Mouse (Mus musculus) small intestine, adult 2 months (tissue): ENCODE measurements around the gene Bach2. TPM values are rescaled to one million over a fixed set of nuclear protein-coding genes. Genes with fewer than 3 reads are reported as not detected.

ENCODE experiments used
- H3K27ac ChIP-seq: fragments of 200-500 bp; 2 replicates; pipeline ENCODE4 v1.5.1; 2012; ENCODE audit warnings: low read depth, low read length, control low read depth, inconsistent platforms; ENCODE audit not compliant: insufficient read depth
- H3K27me3 ChIP-seq: fragments of 200-500 bp; 2 replicates; pipeline ENCODE4 v1.6.1; 2012; ENCODE audit warnings: mild to moderate bottlenecking, moderate library complexity, low read length, inconsistent platforms; ENCODE audit not compliant: control insufficient read depth, insufficient read depth
- H3K36me3 ChIP-seq: fragments of 200-500 bp; 2 replicates; pipeline ENCODE4 v1.6.1; 2012; ENCODE audit warnings: mild to moderate bottlenecking, low read length, control low read depth, inconsistent platforms; ENCODE audit not compliant: control insufficient read depth, insufficient read depth
- H3K4me1 ChIP-seq: fragments of 200-500 bp; 2 replicates; pipeline ENCODE4 v1.6.1; 2012; ENCODE audit warnings: low read length, inconsistent platforms, mixed read lengths; ENCODE audit not compliant: control insufficient read depth, insufficient read depth, insufficient read length
- H3K4me3 ChIP-seq: fragments of 200-500 bp; 2 replicates; pipeline ENCODE4 v1.5.1; 2012; ENCODE audit warnings: low read depth, mild to moderate bottlenecking, control low read depth, inconsistent platforms, low read length, moderate library complexity
- CTCF ChIP-seq: fragments of 200-500 bp; IDR thresholded peaks from 2 replicates; pipeline ENCODE4 v1.5.1; 2012; ENCODE audit warnings: low read depth, mild to moderate bottlenecking, control low read depth, inconsistent platforms, low read length, moderate library complexity, mixed read lengths; ENCODE audit not compliant: insufficient replicate concordance, insufficient read length; ENCODE audit errors: extremely low read depth
- POLR2A ChIP-seq: fragments of 200-500 bp; IDR thresholded peaks from 2 replicates; pipeline ENCODE4 v1.6.1; 2012; ENCODE audit warnings: low read depth, mild to moderate bottlenecking, control low read depth, inconsistent platforms, low read length, moderate library complexity
- WGBS: fragments of 180-500 bp; shearing (Covaris S2); methylation state at CpG from one replicate; pipeline ENCODE4 v1.1.7; 2018; 5-methylcytosine and 5-hydroxymethylcytosine counted together
- polyA plus RNA-seq: library from polyadenylated mRNA; depleted of rRNA; stranded (reverse); fragments of >200 nt; gene quantifications from 2 replicates; pipeline ENCODE4 v1.2.3, GENCODE M21; 2012; rRNA removed

The Bach2 gene
- polyA plus RNA-seq = 0.50 and 3.5 TPM in 2 replicates

- under 1% methylated on average over 58 of the region's 69 CpGs for WGBS
Measured at GRCm38 (mm10) chr4:32238366-32238854, at the start of gene Bach2. Gene Bach2, plus strand, starts transcription at chr4:32238804.

GRCm38 (mm10) chr4:32189416-32190036 is 49.1 kb upstream of the Bach2 start:
- no peak for TF ChIP-seq POLR2A
- TF ChIP-seq CTCF = no peak
- Histone ChIP-seq H3K27ac (no peak overlapping the region), H3K27me3 (no peaks in the 10 kb centered on the region), H3K4me1 (no peaks in the 10 kb centered on the region), H3K4me3 (no peak overlapping the region), H3K36me3 (no peaks in the 10 kb centered on the region)
- WGBS = 81% methylated on average over 4 of the region's 4 CpGs

More at GRCm38 (mm10) chr4:32238366-32238854, at the start of gene Bach2:
- peak within 1 kb of the TSS; percentile 84 for H3K4me3 ChIP-seq
- H3K4me1 ChIP-seq = peaks cover 2% of the 10 kb centered on the region; the same call in 1 of the 2 replicates
- no peaks in the 10 kb centered on the region for H3K36me3 ChIP-seq
- H3K27me3 ChIP-seq = no peaks in the 10 kb centered on the region
- peak within 1 kb of the TSS; percentile 78 for H3K27ac ChIP-seq
- no peak for TF ChIP-seq CTCF
- TF ChIP-seq POLR2A = no peak

DNA sequence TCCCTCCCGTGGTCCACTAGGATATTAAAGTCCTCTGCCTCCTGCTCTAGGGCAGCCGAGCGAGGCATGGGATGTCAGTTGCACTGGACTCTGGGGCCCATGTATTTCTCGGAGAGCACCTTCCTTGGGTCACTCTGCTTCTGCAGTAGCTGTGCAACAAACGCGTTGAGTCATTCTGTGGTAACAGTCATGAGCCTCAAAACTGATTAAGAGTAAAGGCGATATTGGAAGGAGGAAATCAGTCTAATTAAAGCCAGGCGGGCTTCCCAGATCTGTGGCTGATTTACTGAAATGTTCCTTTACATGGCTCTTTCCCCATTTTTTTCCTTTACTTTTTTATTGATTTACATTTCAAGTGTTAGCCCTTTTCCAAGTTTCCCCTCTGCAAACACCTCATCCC is 48.1 kb upstream of the Bach2 start:
- Histone ChIP-seq H3K36me3 (no peaks in the 10 kb centered on the region), H3K27me3 (no peaks in the 10 kb centered on the region), H3K4me1 (no peaks in the 10 kb centered on the region), H3K4me3 (no peak overlapping the region), H3K27ac (no peak overlapping the region)
- 71% methylated on average over 8 of the region's 8 CpGs for WGBS
- TF ChIP-seq CTCF (no peak), POLR2A (no peak)

GRCm38 (mm10) chr4:32195945-32196921 is 42.4 kb upstream of the Bach2 start:
- no peak for TF ChIP-seq CTCF
- TF ChIP-seq POLR2A = no peak
- H3K27me3 ChIP-seq = 0 out of 2 replicates have a peak, but pooled peaks cover 3% of the 10 kb centered on the region

DNA sequence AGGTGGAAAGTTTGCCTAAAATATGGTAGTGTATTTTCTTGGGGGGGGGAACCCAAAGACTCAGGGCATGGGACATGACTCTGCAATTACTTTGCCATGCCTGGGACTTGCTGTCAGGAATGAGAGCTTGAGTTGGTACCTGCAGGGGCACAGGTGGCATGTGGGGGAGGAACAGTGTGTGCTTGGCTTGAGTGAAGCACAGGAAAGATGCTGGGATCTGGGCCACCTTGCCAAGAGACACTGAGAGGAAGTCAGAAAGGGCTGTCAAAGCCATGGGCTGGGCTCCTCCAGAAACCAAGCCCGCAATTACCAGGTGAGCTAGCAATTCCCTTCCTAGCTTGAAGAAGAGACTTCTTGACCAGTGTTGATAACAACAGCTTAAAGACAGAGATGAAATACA is 40.6 kb upstream of the Bach2 start:
- WGBS = 89% methylated on average over 1 of the region's 1 CpGs

More at GRCm38 (mm10) chr4:32195945-32196921, 42.4 kb upstream of the Bach2 start:
- no peaks in the 10 kb centered on the region for H3K4me1 ChIP-seq
- no peak overlapping the region for H3K27ac ChIP-seq
- no peak overlapping the region for H3K4me3 ChIP-seq
- 40% methylated on average over 9 of the region's 9 CpGs for WGBS
- H3K36me3 ChIP-seq = no peaks in the 10 kb centered on the region

DNA sequence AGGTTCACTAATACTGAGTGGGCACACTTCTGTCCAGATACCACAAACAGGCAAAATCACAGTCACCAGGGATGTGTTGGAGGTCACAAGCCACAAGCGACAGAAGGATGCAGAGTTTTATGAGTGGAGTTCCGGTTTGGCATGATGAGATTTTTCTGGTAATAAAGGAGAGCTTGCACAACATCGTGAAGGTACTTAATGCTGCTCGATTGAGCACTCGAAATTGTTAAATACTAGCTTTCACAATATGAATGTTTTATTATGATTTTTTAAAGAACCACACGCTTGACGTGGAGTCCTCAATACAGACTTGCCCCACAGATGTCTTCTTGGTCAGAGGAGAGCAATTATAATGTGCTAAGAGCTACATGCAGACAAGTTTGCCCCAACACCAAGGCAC is 40.0 kb upstream of the Bach2 start:
- no peak for TF ChIP-seq POLR2A
- no peak for TF ChIP-seq CTCF
- H3K4me3 ChIP-seq = no peak overlapping the region
- H3K27me3 ChIP-seq = 0 out of 2 replicates have a peak, but pooled peaks cover 3% of the 10 kb centered on the region
- H3K4me1 ChIP-seq = no peaks in the 10 kb centered on the region
- no peak overlapping the region for H3K27ac ChIP-seq
- H3K36me3 ChIP-seq = no peaks in the 10 kb centered on the region
- WGBS = 71% methylated on average over 7 of the region's 7 CpGs

More for the DNA sequence above, 40.6 kb upstream of the Bach2 start:
- Histone ChIP-seq H3K27me3 (0 out of 2 replicates have a peak, but pooled peaks cover 3% of the 10 kb centered on the region), H3K27ac (no peak overlapping the region), H3K4me1 (no peaks in the 10 kb centered on the region), H3K4me3 (no peak overlapping the region), H3K36me3 (no peaks in the 10 kb centered on the region)
- TF ChIP-seq CTCF (no peak), POLR2A (no peak)

- no peak for TF ChIP-seq CTCF
- TF ChIP-seq POLR2A = no peak
- H3K4me3 ChIP-seq = no peak overlapping the region
- H3K27me3 ChIP-seq = 0 out of 2 replicates have a peak, but pooled peaks cover 3% of the 10 kb centered on the region
- 66% methylated on average over 7 of the region's 7 CpGs for WGBS
- H3K36me3 ChIP-seq = no peaks in the 10 kb centered on the region
- H3K27ac ChIP-seq = no peak overlapping the region
- H3K4me1 ChIP-seq = no peaks in the 10 kb centered on the region
Measured at GRCm38 (mm10) chr4:32199156-32199555, 39.4 kb upstream of the Bach2 start.
